Mouse (Mus musculus): ENCODE measurements around the gene Kcnab2. TPM values are rescaled to one million over a fixed set of nuclear protein-coding genes. Genes with fewer than 3 reads are reported as not detected.

The Kcnab2 gene
- polyA plus RNA-seq, 1 experiment from 2014 or later, result 2.7 TPM

DNA sequence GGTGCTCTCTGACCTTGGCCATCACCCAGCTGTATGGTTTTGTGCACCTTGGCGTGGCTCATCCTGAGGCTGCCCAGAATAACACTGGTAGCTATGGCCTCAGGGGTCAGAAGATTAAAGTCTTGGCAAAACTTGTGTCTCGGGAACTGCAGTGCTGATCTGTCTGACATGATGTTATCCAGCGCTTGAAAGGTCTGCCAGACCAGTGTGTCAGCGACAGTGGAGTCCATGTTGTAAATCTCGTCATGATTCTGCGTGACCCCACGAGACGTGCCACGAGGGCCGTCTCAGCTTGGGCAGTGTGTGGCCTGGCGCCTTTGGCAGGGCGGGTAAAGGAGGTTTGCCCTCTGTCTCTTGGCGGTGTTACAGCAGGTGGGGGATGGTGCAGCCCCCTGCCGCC, 12.6 kb upstream of the Kcnab2 start:
- no peaks in the 10 kb centered on the region for H3K27me3 ChIP-seq (ENCODE audit: control insufficient read depth, insufficient read depth, low read length)
- WGBS, result 69% methylated on average over 14 of the region's 14 CpGs
- no peak overlapping the region for H3K4me3 ChIP-seq (ENCODE audit: control insufficient read depth in 1 of 2, insufficient read depth in 1 of 2, low read depth in 1 of 2, low read length in 2 of 2)
- H3K36me3 ChIP-seq (ENCODE audit: control insufficient read depth, insufficient read depth, low read length), result no peaks in the 10 kb centered on the region
- H3K27ac ChIP-seq (replicated peaks in 1 of 2; ENCODE audit: control insufficient read depth in 1 of 2, insufficient read depth in 1 of 2, low read depth in 2 of 2, low read length in 2 of 2), result no peak overlapping the region
- no peak overlapping the region for H3K9ac ChIP-seq (ENCODE audit: low read length)
- H3K4me2 ChIP-seq (ENCODE audit: low read length), result no peak overlapping the region
- no peaks in the 10 kb centered on the region for H3K9me3 ChIP-seq (ENCODE audit: control insufficient read depth, low read length)
- no peak for ATAC-seq (ENCODE audit: insufficient number of reproducible peaks, insufficient read depth, low FRiP score, low read depth)
- H3K4me1 ChIP-seq (ENCODE audit: control insufficient read depth in 2 of 2, insufficient read depth in 2 of 2, low read length in 2 of 2), result no peaks in the 10 kb centered on the region; a peak in 1 of 4 replicates

DNA sequence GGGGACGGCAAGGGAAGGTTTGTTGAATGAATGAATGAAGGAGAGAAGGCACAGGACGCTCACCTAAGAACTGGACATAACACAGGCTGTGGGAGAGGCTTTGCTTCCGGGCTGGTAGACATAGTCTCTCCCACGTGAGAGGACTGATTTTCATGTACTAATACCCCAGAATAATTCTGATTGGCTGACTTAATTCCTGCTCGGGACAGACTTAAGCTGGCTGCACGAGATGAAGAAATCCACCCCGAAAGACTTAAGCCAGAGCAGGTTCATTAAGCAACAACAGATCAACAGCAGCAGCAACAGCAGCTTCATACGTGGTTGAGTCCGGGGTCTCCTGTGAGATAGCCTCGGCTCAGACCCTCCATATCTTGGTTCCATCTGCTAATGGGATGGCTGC, 10.4 kb upstream of the Kcnab2 start:
- Histone ChIP-seq H3K9me3 (ENCODE audit: control insufficient read depth, low read length) (no peaks in the 10 kb centered on the region), H3K27ac (replicated peaks in 1 of 2; ENCODE audit: control insufficient read depth in 1 of 2, insufficient read depth in 1 of 2, low read depth in 2 of 2, low read length in 2 of 2) (no peak overlapping the region), H3K4me3 (ENCODE audit: control insufficient read depth in 1 of 2, insufficient read depth in 1 of 2, low read depth in 1 of 2, low read length in 2 of 2) (no peak overlapping the region), H3K36me3 (ENCODE audit: control insufficient read depth, insufficient read depth, low read length) (no peaks in the 10 kb centered on the region), H3K27me3 (ENCODE audit: control insufficient read depth, insufficient read depth, low read length) (no peaks in the 10 kb centered on the region), H3K9ac (ENCODE audit: low read length) (no peak overlapping the region), H3K4me1 (ENCODE audit: control insufficient read depth in 2 of 2, insufficient read depth in 2 of 2, low read length in 2 of 2) (no peaks in the 10 kb centered on the region; a peak in 1 of 4 replicates), H3K4me2 (ENCODE audit: low read length) (no peak overlapping the region)
- WGBS, result 84% methylated on average over 10 of the region's 10 CpGs
- ATAC-seq (ENCODE audit: insufficient number of reproducible peaks, insufficient read depth, low FRiP score, low read depth), result no peak

DNA sequence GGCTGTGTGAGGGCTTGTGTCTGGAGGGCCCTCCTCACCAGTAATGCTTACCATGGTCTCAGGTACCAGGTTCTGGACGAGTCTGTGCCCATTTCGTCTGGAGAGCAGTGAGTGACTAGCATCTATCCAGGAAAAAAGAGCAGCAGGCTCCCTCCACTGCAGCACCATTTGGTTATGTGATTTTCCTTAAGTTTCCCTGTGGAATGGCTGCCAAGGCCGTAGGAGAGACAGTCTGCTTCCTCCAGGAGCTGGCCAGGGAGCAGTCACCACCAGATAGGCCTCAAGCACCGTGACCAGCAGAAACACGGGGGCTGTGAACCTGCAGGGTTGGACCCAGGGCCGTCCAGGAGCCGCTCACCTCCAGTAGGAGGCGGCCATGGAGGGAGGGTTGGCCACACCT, 2.8 kb upstream of the Kcnab2 start:
- H3K4me1 ChIP-seq (ENCODE audit: control insufficient read depth in 2 of 2, insufficient read depth in 2 of 2, low read length in 2 of 2), result peaks cover 7 to 11% of the 10 kb centered on the region in 2 experiments
- H3K4me2 ChIP-seq (ENCODE audit: low read length), result no peak overlapping the region
- H3K27ac ChIP-seq (replicated peaks in 1 of 2; ENCODE audit: control insufficient read depth in 1 of 2, insufficient read depth in 1 of 2, low read depth in 2 of 2, low read length in 2 of 2), result no peak overlapping the region
- no peak overlapping the region for H3K9ac ChIP-seq (ENCODE audit: low read length)
- H3K27me3 ChIP-seq (ENCODE audit: control insufficient read depth, insufficient read depth, low read length), result peaks cover 16% of the 10 kb centered on the region
- no peak for ATAC-seq (ENCODE audit: insufficient number of reproducible peaks, insufficient read depth, low FRiP score, low read depth)
- H3K9me3 ChIP-seq (ENCODE audit: control insufficient read depth, low read length), result no peaks in the 10 kb centered on the region
- 51% methylated on average over 8 of the region's 8 CpGs for WGBS
- no peak overlapping the region for H3K4me3 ChIP-seq (ENCODE audit: control insufficient read depth in 1 of 2, insufficient read depth in 1 of 2, low read depth in 1 of 2, low read length in 2 of 2)
- H3K36me3 ChIP-seq (ENCODE audit: control insufficient read depth, insufficient read depth, low read length), result no peaks in the 10 kb centered on the region

- peak overlapping the region; percentile 87 for H3K4me2 ChIP-seq (ENCODE audit: low read length)
- H3K4me3 ChIP-seq (ENCODE audit: control insufficient read depth in 1 of 2, insufficient read depth in 1 of 2, low read depth in 1 of 2, low read length in 2 of 2), result peak overlapping the region; percentile 84 to 90
- H3K36me3 ChIP-seq (ENCODE audit: control insufficient read depth, insufficient read depth, low read length), result no peaks in the 10 kb centered on the region
- H3K9ac ChIP-seq (ENCODE audit: low read length), result peak overlapping the region; percentile 86
- peaks cover 7 to 11% of the 10 kb centered on the region in 2 experiments for H3K4me1 ChIP-seq (ENCODE audit: control insufficient read depth in 2 of 2, insufficient read depth in 2 of 2, low read length in 2 of 2)
- H3K27me3 ChIP-seq (ENCODE audit: control insufficient read depth, insufficient read depth, low read length), result peaks cover 17% of the 10 kb centered on the region
- H3K9me3 ChIP-seq (ENCODE audit: control insufficient read depth, low read length), result no peaks in the 10 kb centered on the region
- WGBS, result under 1% methylated on average over 13 of the region's 13 CpGs
- H3K27ac ChIP-seq (replicated peaks in 1 of 2; ENCODE audit: control insufficient read depth in 1 of 2, insufficient read depth in 1 of 2, low read depth in 2 of 2, low read length in 2 of 2), result peak overlapping the region in 1 of 2 experiments; percentile 64; a peak in 1 of 4 replicates
- ATAC-seq (ENCODE audit: insufficient number of reproducible peaks, insufficient read depth, low FRiP score, low read depth), result no peak
These were observed 525 bp upstream of the Kcnab2 start for GRCm38 (mm10) chr4:152478224-152478567.

GRCm38 (mm10) chr4:152477106-152477465, 585 bp downstream of the Kcnab2 start:
- Histone ChIP-seq H3K4me1 (ENCODE audit: control insufficient read depth in 2 of 2, insufficient read depth in 2 of 2, low read length in 2 of 2) (peaks cover 6 to 7% of the 10 kb centered on the region in 2 experiments), H3K9me3 (ENCODE audit: control insufficient read depth, low read length) (peaks cover 3% of the 10 kb centered on the region; the same call in 1 of the 2 replicates), H3K4me3 (ENCODE audit: control insufficient read depth in 1 of 2, insufficient read depth in 1 of 2, low read depth in 1 of 2, low read length in 2 of 2) (peak overlapping the region; percentile 84 to 90), H3K4me2 (ENCODE audit: low read length) (peak overlapping the region; percentile 87), H3K27me3 (ENCODE audit: control insufficient read depth, insufficient read depth, low read length) (peaks cover 17% of the 10 kb centered on the region), H3K36me3 (ENCODE audit: control insufficient read depth, insufficient read depth, low read length) (no peaks in the 10 kb centered on the region), H3K9ac (ENCODE audit: low read length) (peak overlapping the region; percentile 59), H3K27ac (replicated peaks in 1 of 2; ENCODE audit: control insufficient read depth in 1 of 2, insufficient read depth in 1 of 2, low read depth in 2 of 2, low read length in 2 of 2) (no peak overlapping the region)
- no peak; the same call in 1 of the 2 replicates for ATAC-seq (ENCODE audit: insufficient number of reproducible peaks, insufficient read depth, low FRiP score, low read depth)
- under 1% methylated on average over 20 of the region's 21 CpGs for WGBS

DNA sequence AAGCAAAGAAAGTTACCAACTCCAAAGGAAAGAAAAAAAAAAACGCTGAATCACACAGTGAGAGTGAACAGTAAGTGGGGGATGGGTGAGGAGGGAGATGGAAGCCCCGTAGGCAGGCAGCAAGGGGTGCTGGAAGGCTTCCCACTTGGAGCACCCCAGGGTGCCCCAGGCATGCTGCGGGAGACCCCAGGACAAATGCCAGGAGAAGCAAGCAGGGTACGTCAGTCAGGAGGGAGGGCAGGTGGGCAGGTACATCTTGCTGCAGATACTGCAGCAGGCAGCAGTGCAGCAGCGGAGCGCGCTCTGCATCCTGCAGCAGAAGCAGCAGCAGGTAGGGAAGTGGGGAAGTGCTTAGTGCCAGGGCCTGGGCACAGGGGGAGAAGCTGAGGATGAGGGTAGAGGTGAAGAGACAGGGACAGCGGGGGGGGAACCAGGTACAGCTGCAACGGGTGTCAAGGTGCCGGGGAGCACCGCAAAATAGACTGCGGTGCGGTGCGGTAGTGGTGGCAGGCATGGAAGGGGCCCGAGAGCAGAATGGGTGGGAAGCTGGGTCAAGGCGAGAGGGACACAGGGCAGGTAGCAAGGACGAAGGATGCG, 1.1 kb downstream of the Kcnab2 start, which contains the start of gene Nphp4:
TSS of gene Nphp4 (plus strand) at position 280 of the 597 bp plus-strand sequence.
- Histone ChIP-seq H3K9me3 (ENCODE audit: control insufficient read depth, low read length) (peaks cover 8% of the 10 kb centered on the region), H3K4me2 (ENCODE audit: low read length) (peak within 1 kb of the TSS; percentile 87), H3K9ac (ENCODE audit: low read length) (peak within 1 kb of the TSS; percentile 86), H3K4me3 (ENCODE audit: control insufficient read depth in 1 of 2, insufficient read depth in 1 of 2, low read depth in 1 of 2, low read length in 2 of 2) (peak within 1 kb of the TSS; percentile 84 to 90), H3K27me3 (ENCODE audit: control insufficient read depth, insufficient read depth, low read length) (peaks cover 17% of the 10 kb centered on the region), H3K4me1 (ENCODE audit: control insufficient read depth in 2 of 2, insufficient read depth in 2 of 2, low read length in 2 of 2) (peaks cover 6 to 7% of the 10 kb centered on the region in 2 experiments), H3K27ac (replicated peaks in 1 of 2; ENCODE audit: control insufficient read depth in 1 of 2, insufficient read depth in 1 of 2, low read depth in 2 of 2, low read length in 2 of 2) (peak within 1 kb of the TSS in 1 of 2 experiments; percentile 64; a peak in 1 of 4 replicates), H3K36me3 (ENCODE audit: control insufficient read depth, insufficient read depth, low read length) (no peaks in the 10 kb centered on the region)
- ATAC-seq (ENCODE audit: insufficient number of reproducible peaks, insufficient read depth, low FRiP score, low read depth), result no peak
- WGBS, result 5% methylated on average over 18 of the region's 18 CpGs

DNA sequence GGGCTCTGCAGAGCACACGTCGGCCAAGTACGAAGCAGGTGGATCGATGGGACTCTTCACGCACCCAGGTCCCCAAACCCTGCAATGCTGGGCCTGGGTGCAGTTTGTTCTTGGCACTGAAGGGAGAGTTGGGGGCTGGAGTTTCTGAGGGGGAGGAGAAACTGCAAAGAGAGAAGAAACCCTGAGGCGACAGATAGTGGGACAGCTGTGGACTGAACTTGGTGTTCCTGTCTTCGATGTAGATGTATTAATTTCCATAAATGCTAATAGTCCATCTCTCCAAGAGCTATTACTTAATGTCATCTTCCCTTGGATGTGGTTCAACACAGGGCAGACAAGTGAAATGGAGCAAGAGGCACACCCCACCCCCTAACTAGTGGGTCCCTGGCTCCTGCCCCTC, 1.7 kb downstream of the Kcnab2 start:
- Histone ChIP-seq H3K27ac (replicated peaks in 1 of 2; ENCODE audit: control insufficient read depth in 1 of 2, insufficient read depth in 1 of 2, low read depth in 2 of 2, low read length in 2 of 2) (no peak overlapping the region), H3K9ac (ENCODE audit: low read length) (no peak overlapping the region), H3K9me3 (ENCODE audit: control insufficient read depth, low read length) (peaks cover 9% of the 10 kb centered on the region), H3K4me2 (ENCODE audit: low read length) (no peak overlapping the region), H3K4me1 (ENCODE audit: control insufficient read depth in 2 of 2, insufficient read depth in 2 of 2, low read length in 2 of 2) (peaks cover 6 to 7% of the 10 kb centered on the region in 2 experiments), H3K36me3 (ENCODE audit: control insufficient read depth, insufficient read depth, low read length) (no peaks in the 10 kb centered on the region), H3K27me3 (ENCODE audit: control insufficient read depth, insufficient read depth, low read length) (peaks cover 17% of the 10 kb centered on the region), H3K4me3 (ENCODE audit: control insufficient read depth in 1 of 2, insufficient read depth in 1 of 2, low read depth in 1 of 2, low read length in 2 of 2) (no peak overlapping the region)
- no peak for ATAC-seq (ENCODE audit: insufficient number of reproducible peaks, insufficient read depth, low FRiP score, low read depth)
- 82% methylated on average over 7 of the region's 7 CpGs for whole genome bisulfite sequencing

DNA sequence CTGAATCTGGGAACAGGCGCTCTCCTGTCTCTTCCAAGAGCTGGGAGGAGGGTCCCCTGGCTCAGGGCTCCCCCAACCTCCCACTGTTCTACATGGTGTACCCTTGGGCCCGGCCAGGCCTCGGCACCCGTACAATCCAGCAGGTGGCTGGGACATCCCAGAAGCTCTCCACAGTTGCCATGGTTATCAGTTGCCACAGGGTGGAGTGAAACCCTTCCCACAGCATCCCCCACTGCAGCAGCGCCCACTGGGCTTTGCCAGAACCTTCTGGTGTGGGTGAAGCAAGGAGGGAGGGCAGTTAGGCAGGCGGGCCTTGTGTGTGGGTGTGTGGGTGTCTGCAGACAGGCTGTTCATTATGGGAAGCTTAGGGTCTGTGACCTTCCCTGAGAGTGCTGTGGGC, 9.7 kb downstream of the Kcnab2 start:
- Histone ChIP-seq H3K27me3 (ENCODE audit: control insufficient read depth, insufficient read depth, low read length) (no peaks in the 10 kb centered on the region), H3K4me2 (ENCODE audit: low read length) (no peak overlapping the region), H3K4me1 (ENCODE audit: control insufficient read depth in 2 of 2, insufficient read depth in 2 of 2, low read length in 2 of 2) (peaks cover 19 to 21% of the 10 kb centered on the region in 2 experiments), H3K4me3 (ENCODE audit: control insufficient read depth in 1 of 2, insufficient read depth in 1 of 2, low read depth in 1 of 2, low read length in 2 of 2) (no peak overlapping the region), H3K9me3 (ENCODE audit: control insufficient read depth, low read length) (peaks cover 9% of the 10 kb centered on the region), H3K27ac (replicated peaks in 1 of 2; ENCODE audit: control insufficient read depth in 1 of 2, insufficient read depth in 1 of 2, low read depth in 2 of 2, low read length in 2 of 2) (no peak overlapping the region), H3K9ac (ENCODE audit: low read length) (no peak overlapping the region), H3K36me3 (ENCODE audit: control insufficient read depth, insufficient read depth, low read length) (no peaks in the 10 kb centered on the region)
- ATAC-seq (ENCODE audit: insufficient number of reproducible peaks, insufficient read depth, low FRiP score, low read depth), result no peak
- 84% methylated on average over 6 of the region's 6 CpGs for WGBS

Measured in heart, embryonic 14.5 days (tissue).